8 mouse cellular contexts compared by ENCODE assay signal in the genomic region with DNA sequence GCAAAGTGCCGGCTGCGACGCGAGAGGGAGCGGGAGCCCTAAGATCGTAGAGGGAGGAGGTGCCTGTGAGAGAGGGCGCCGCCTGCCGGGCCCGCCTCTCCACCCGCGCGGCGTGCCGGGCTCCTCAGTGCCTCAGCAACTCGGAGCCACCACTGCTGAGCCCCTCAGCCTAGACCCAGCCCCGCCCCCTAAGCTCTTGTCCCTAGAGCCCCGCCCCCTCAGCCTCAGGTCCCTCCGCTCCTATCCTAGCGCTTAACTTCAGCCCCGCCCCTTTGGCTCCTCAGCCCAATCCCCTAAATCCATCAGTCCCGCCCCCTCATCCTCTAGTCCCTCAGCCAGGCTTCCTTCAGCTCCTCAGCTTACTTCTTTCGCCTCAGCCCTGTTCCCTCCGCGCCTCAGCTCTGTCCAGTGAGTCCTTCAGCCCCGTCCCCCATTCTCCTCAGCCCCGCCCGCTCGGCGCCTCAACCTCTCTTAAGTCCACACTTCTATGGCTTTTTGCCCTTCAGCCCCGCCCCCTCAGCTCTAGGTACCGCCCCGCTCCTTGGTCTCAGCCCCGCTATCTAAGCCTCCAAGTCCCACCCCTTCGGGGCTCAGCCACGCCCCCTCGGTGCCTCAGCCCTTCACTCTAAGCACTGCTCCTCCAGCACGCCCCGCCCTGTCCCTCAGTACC. TPM values are rescaled to one million over a fixed set of nuclear protein-coding genes. Genes with fewer than 3 reads are reported as not detected.
A peak's percentile ranks its signal among the peaks of the same experiment; 100 is the strongest.
DNase-seq lines count a peak whose midpoint lies in the region; ATAC-seq and TF ChIP-seq lines count a peak whose summit lies in the region.

TSS of gene Iqsec1 (minus strand) at position 38 of the 670 bp plus-strand sequence.

- H3K4me3 ChIP-seq in hindbrain, embryonic 12.5 days, result peak within 1 kb of the TSS; percentile 76
- H3K4me3 ChIP-seq in lung, postnatal 0 days (ENCODE audit: low read depth, low read length), result peak within 1 kb of the TSS; percentile 61

- POLR2A ChIA-PET in Patski (lab: Charles Lee), result interaction anchor here (1.9 kb wide), 1 partner anchor 8 kb away, joined by 4 read pairs; no protein-coding TSS in a partner anchor

- WGBS in hindbrain, embryonic 12.5 days, result under 1% methylated on average over 33 of the region's 39 CpGs
- WGBS in lung, postnatal 0 days, result under 1% methylated on average over 28 of the region's 39 CpGs

- peak within 1 kb of the TSS; percentile 99 for H3K4me2 ChIP-seq in hindbrain, embryonic 12.5 days (replicated peaks)
- peak within 1 kb of the TSS; percentile 99 for H3K4me2 ChIP-seq in lung, postnatal 0 days (replicated peaks; ENCODE audit: low read depth, low read length)

- no peak for TF ChIP-seq EP300 in lung, postnatal 0 days (IDR thresholded peaks at IDR 0.05)

- peak within 1 kb of the TSS; percentile 66 for H3K27ac ChIP-seq in hindbrain, embryonic 12.5 days
- peak within 1 kb of the TSS; percentile 64 for H3K27ac ChIP-seq in lung, postnatal 0 days (ENCODE audit: low read length)

- H3K36me3 ChIP-seq in hindbrain, embryonic 12.5 days, result no peaks in the 10 kb centered on the region
- no peaks in the 10 kb centered on the region for H3K36me3 ChIP-seq in lung, postnatal 0 days (ENCODE audit: insufficient read depth, low read length)

- no peak for DNase-seq in Patski (ENCODE audit: low read depth, low spot score)
- DNase-seq in cerebellum, postnatal 14 days, result peak; percentile 79 to 82
- peak; percentile 77 to 78 for DNase-seq in frontal cortex, postnatal 14 days (ENCODE audit: low spot score in 2 of 2)
- DNase-seq in layer of hippocampus, postnatal 10 days (ENCODE audit: low spot score in 2 of 2), result peak; percentile 67 to 84
- peak; percentile 98 for DNase-seq in lung, postnatal 0 days (ENCODE audit: low spot score)
- DNase-seq in ovary, postnatal 10 days (ENCODE audit: low spot score), result peak; percentile 53
- peak; percentile 88 for DNase-seq in thymus, postnatal 0 days (ENCODE audit: low spot score)

- CTCF ChIA-PET in Patski (lab: Charles Lee), result interaction anchor here (1.1 to 1.5 kb wide), 2 partner anchors 31 to 64 kb away, joined by 3 to 6 read pairs; no protein-coding TSS in a partner anchor

- peaks cover 25% of the 10 kb centered on the region; the same call in 1 of the 2 replicates for H3K9me3 ChIP-seq in hindbrain, embryonic 12.5 days (replicated peaks)
- H3K9me3 ChIP-seq in lung, postnatal 0 days (ENCODE audit: low read length), result no peaks in the 10 kb centered on the region

- ATAC-seq in Patski, result peak; percentile 81
- peak; percentile 95 for ATAC-seq in hindbrain, embryonic 12.5 days (ENCODE audit: low FRiP score)
- peak; percentile 90 for ATAC-seq in lung, postnatal 0 days

- in situ Hi-C loops in Patski (cut with MboI; ENCODE audit: low pct_unique_long_range_greater_than_20kb), result no loop called here

- no peaks in the 10 kb centered on the region for H3K27me3 ChIP-seq in Patski
- peaks cover 15% of the 10 kb centered on the region for H3K27me3 ChIP-seq in hindbrain, embryonic 12.5 days
- 0 out of 2 replicates have a peak, but pooled peaks cover 6% of the 10 kb centered on the region for H3K27me3 ChIP-seq in lung, postnatal 0 days (replicated peaks; ENCODE audit: insufficient read depth, low read length)

- peak; percentile 93 for TF ChIP-seq CTCF in Patski (IDR thresholded peaks at IDR 0.05)
- TF ChIP-seq CTCF in lung, postnatal 0 days (IDR thresholded peaks at IDR 0.05), result peak; percentile 73

- H3K9ac ChIP-seq in hindbrain, embryonic 12.5 days, result peak within 1 kb of the TSS; percentile 81
- peak within 1 kb of the TSS; percentile 34 for H3K9ac ChIP-seq in lung, postnatal 0 days (replicated peaks; ENCODE audit: low read depth)

- peaks cover 11% of the 10 kb centered on the region for H3K4me1 ChIP-seq in hindbrain, embryonic 12.5 days
- peaks cover 14% of the 10 kb centered on the region; the same call in 1 of the 2 replicates for H3K4me1 ChIP-seq in lung, postnatal 0 days (ENCODE audit: insufficient read depth, low read depth, low read length)

RNA-seq across cellular contexts. Expression of gene Iqsec1, which starts in this region (rescaled TPM):
- 120 TPM for polyA plus RNA-seq in Patski (2021)
- polyA plus RNA-seq in hindbrain, embryonic 12.5 days (2016; fragmentation: Nextera tagmentation; extraction: Ambion mirVana), result 15.8 and 18.4 TPM in 2 replicates
- total RNA-seq in layer of hippocampus, postnatal 10 days (2021), result 100 to 1,000 TPM; 194 to 213 TPM
- polyA plus RNA-seq in lung, postnatal 0 days (2015; fragmentation: Nextera tagmentation; extraction: Ambion mirVana), result 18.6 and 22.4 TPM in 2 replicates
- 4.8 and 5.4 TPM in 2 replicates for polyA plus RNA-seq in thymus, postnatal 0 days (2015; fragmentation: Nextera tagmentation; extraction: Ambion mirVana)
